In the genomic region with DNA sequence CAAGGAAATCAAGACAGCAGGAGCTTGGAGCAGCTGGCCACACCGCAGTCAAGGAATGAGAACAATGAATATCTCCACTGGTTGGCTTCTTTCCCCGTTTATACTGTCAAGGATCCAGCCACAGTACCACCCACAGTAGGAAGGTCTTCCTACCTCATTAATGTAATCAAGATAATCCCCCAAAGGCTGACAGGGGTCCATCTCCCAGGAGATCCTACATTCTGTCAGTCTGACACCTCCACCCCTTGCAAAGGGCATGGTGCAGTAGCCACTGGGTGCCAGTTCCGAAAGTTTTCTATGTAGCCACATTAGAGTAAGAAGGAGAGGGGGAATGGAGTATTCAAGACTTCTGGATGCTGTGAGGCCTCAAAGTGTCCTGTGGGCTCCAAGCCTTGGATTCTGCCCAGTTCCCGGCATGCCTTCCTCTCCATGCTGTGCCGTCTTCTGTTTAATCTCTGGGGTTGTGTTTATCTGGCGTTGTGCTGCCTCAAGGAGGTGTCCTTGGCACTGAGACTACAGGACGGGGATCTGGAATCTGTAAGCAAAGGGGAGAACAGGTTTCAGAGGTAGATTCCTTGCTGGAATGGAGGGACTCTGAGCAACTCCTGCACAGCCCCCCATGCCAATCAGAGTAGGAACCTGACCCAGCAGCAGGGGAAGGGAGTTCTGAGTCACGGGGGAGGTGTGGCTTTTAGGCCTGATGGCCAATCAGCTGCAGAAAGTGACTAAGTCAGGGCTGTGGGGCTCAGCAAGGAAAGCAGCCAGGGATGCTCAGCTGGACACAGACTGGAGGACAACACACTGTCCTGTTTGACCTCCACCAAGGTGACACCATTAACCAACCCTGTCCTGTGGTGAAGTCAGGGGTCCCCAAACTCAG, we compare ENCODE assay signal across 13 mouse cellular contexts.
A peak's percentile ranks its signal among the peaks of the same experiment; 100 is the strongest.
DNase-seq lines count a peak whose midpoint lies in the region; ATAC-seq lines count a peak whose summit lies in the region.
"Had no signal": no experiment of that assay in that cellular context is flagged by ENCODE, and none has a peak within 500 bp of the region (broad histone marks: within the 10 kb centered on the region; RNA-seq: fewer than 3 reads in every experiment).

No protein-coding gene starts in this region.

- H3K9ac ChIP-seq in embryonic facial prominence, embryonic 11.5 days (replicated peaks; ENCODE audit: low read length) = no peak overlapping the region
- H3K9ac ChIP-seq: liver, embryonic 14.5 days had no signal

- no peak overlapping the region for H3K4me2 ChIP-seq in embryonic facial prominence, embryonic 11.5 days (ENCODE audit: low read depth, low read length)

- H3K4me3 ChIP-seq in embryonic facial prominence, embryonic 11.5 days (ENCODE audit: low read depth, low read length) = no peak overlapping the region

- peak; percentile 14 for DNase-seq in embryo, embryonic 10 days (ENCODE audit: low spot score)
- no peak for DNase-seq in embryo, embryonic 9.5 days (ENCODE audit: extremely low spot score)
- DNase-seq in ovary, adult 18-20 months (ENCODE audit: low spot score) = peak; percentile 8
- no peak for DNase-seq in ovary, postnatal 14 days (ENCODE audit: low spot score)
- DNase-seq in cerebellum, adult 18-20 months = peak; percentile 54 to 55
- peak; percentile 29 for DNase-seq in embryonic facial prominence, embryonic 11.5 days (ENCODE audit: low spot score)
- no peak for DNase-seq in retina, postnatal 1 day
- no peak for DNase-seq in liver
- DNase-seq: kidney, postnatal 4 days; thymus, adult 2 months had no signal

- H3K4me1 ChIP-seq in embryonic facial prominence, embryonic 11.5 days (ENCODE audit: control insufficient read depth, insufficient read depth, low read length) = no peaks in the 10 kb centered on the region

- 59% methylated on average over 8 of the region's 8 CpGs for WGBS in embryonic facial prominence, embryonic 11.5 days

- no peaks in the 10 kb centered on the region for H3K27me3 ChIP-seq in embryonic facial prominence, embryonic 11.5 days (ENCODE audit: control insufficient read depth, insufficient read depth, low read length)

- no peak overlapping the region for H3K27ac ChIP-seq in embryonic facial prominence, embryonic 11.5 days (replicated peaks; ENCODE audit: low read depth, low read length)
- H3K27ac ChIP-seq: liver, embryonic 14.5 days had no signal

- 0 out of 2 replicates have a peak, but pooled peaks have one; percentile 34 for ATAC-seq in embryonic facial prominence, embryonic 11.5 days (replicated peaks; ENCODE audit: insufficient number of reproducible peaks, low FRiP score, low TSS enrichment, low read depth)
- ATAC-seq: activated CD4-positive, CD25-positive, alpha-beta regulatory T cell, adult 4 months had no signal

- no peaks in the 10 kb centered on the region for H3K36me3 ChIP-seq in embryonic facial prominence, embryonic 11.5 days (replicated peaks; ENCODE audit: control insufficient read depth, insufficient read depth, low read depth, low read length)
- H3K36me3 ChIP-seq: G1E had no signal

- H3K9me3 ChIP-seq in embryonic facial prominence, embryonic 11.5 days (replicated peaks; ENCODE audit: control insufficient read depth, low read length) = no peaks in the 10 kb centered on the region

Comparison
In these comparisons a context has a peak if more than half of its experiments do, and no peak if none do; other contexts are left out.
1. DNase-seq: peak in embryo, embryonic 10 days (single experiment), ovary, adult 18-20 months (single experiment), cerebellum, adult 18-20 months (2 of 2) and embryonic facial prominence, embryonic 11.5 days (single experiment); none in embryo, embryonic 9.5 days (single experiment), ovary, postnatal 14 days (single experiment), retina, postnatal 1 day (single experiment) and liver (single experiment).